Mouse (Mus musculus) activated CD4-positive, CD25-positive, alpha-beta regulatory T cell, adult 4 months (primary cell): Measurements from ENCODE around the gene Gm10521. TPM values are rescaled to one million over a fixed set of nuclear protein-coding genes. Genes with fewer than 3 reads are reported as not detected.

Source experiments
- polyA plus RNA-seq, 2 experiments: library from polyadenylated mRNA; unstranded; fragments of 100-300 nt; shearing (Covaris generic); gene quantifications; one replicate each; pipeline ENCODE4 v1.2.1; 2017

The Gm10521 gene
- polyA plus RNA-seq, 2 experiments from 2014 or later: 1.1 to 2.3 TPM

Other genes with a start within 250 kb of the Gm10521 start
- gene Slamf7, start 242.6 kb upstream of the Gm10521 start, polyA plus RNA-seq: 1 to 10 TPM; 4.1 to 9.4 TPM
- gene Cd48, start 213.7 kb upstream of the Gm10521 start, polyA plus RNA-seq: 100 to 1,000 TPM; 665 to 693 TPM
- 10 to 100 TPM; 68.6 to 72.1 TPM for gene Slamf1, start 128.5 kb upstream of the Gm10521 start, polyA plus RNA-seq
- 100 to 1,000 TPM; 173 to 208 TPM for gene Cd84, start 56.0 kb upstream of the Gm10521 start, polyA plus RNA-seq
- 100 to 1,000 TPM; 377 to 508 TPM for gene Slamf6, start 21.9 kb downstream of the Gm10521 start, polyA plus RNA-seq
- 1 to 10 TPM in 1 of 2 experiments, under 1 TPM in 1; 0.62 to 1.0 TPM for gene Vangl2, start 132.8 kb downstream of the Gm10521 start, polyA plus RNA-seq
- gene Nhlh1, start 161.9 kb downstream of the Gm10521 start, polyA plus RNA-seq: not detected
- gene Copa, start 186.9 kb downstream of the Gm10521 start, polyA plus RNA-seq: 100 to 1,000 TPM in 1 of 2 experiments, 10 to 100 TPM in 1; 84.6 to 111 TPM
- 100 to 1,000 TPM in 1 of 2 experiments, 10 to 100 TPM in 1; 97.2 to 108 TPM for gene Ncstn, start 187.1 kb downstream of the Gm10521 start, polyA plus RNA-seq
- gene Pex19, start 231.1 kb downstream of the Gm10521 start, polyA plus RNA-seq: 10 to 100 TPM; 68.1 to 70.7 TPM